Mouse (Mus musculus) kidney, embryonic 16.5 days (tissue): ENCODE measurements around the gene Tnrc6c. TPM values are rescaled to one million over a fixed set of nuclear protein-coding genes. Genes with fewer than 3 reads are reported as not detected.

Experiments used
- polyA plus RNA-seq: library from polyadenylated mRNA; unstranded; fragments of >200 nt; fragmentation: Nextera tagmentation; extraction: Ambion mirVana; gene quantifications from 2 replicates; pipeline ENCODE4 v1.2.1, GENCODE M21; 2015

Tnrc6c gene
- polyA plus RNA-seq, 1 experiment from 2014 or later: 9.1 TPM

Other genes starting within 250 kb of the Tnrc6c start
- not detected in 2 replicates for gene Gm11733, start 169.9 kb upstream of the Tnrc6c start, polyA plus RNA-seq
- 3.6 TPM in 2 replicates for gene Tmc8, start 127.8 kb downstream of the Tnrc6c start, polyA plus RNA-seq
- 47.9 and 50.5 TPM in 2 replicates for gene Tmc6, start 127.9 kb downstream of the Tnrc6c start, polyA plus RNA-seq
- 0.33 and 0.54 TPM in 2 replicates for gene 6030468B19Rik, start 143.4 kb downstream of the Tnrc6c start, polyA plus RNA-seq
- 0.26 and 0.44 TPM in 2 replicates for gene Gm20708, start 155.4 kb downstream of the Tnrc6c start, polyA plus RNA-seq
- gene Syngr2, start 155.4 kb downstream of the Tnrc6c start, polyA plus RNA-seq: 93.2 and 106 TPM in 2 replicates
- 5.8 and 6.1 TPM in 2 replicates for gene Afmid, start 171.6 kb downstream of the Tnrc6c start, polyA plus RNA-seq
- gene Tk1, start 171.8 kb downstream of the Tnrc6c start, polyA plus RNA-seq: 128 and 136 TPM in 2 replicates
- gene Birc5, start 195.0 kb downstream of the Tnrc6c start, polyA plus RNA-seq: 284 and 298 TPM in 2 replicates
- gene Tmem235, start 206.5 kb downstream of the Tnrc6c start, polyA plus RNA-seq: not detected in 2 replicates
- 6.9 and 7.7 TPM in 2 replicates for gene Tha1, start 219.2 kb downstream of the Tnrc6c start, polyA plus RNA-seq